Mouse (Mus musculus) MEL (cell line): ENCODE data around the gene Adamtsl2.

Source experiments
- EP300 ChIP-seq, 2 experiments: IDR thresholded peaks; 2 replicates each; pipeline ENCODE4 v1.6.1; 2011; ENCODE audit warnings: improper control_type of control experiment in 2 of 2, low read length in 2 of 2, low read depth in 1 of 2, mild to moderate bottlenecking in 1 of 2
- MYC ChIP-seq: IDR thresholded peaks from 2 replicates; pipeline ENCODE4 v1.6.1; 2011; ENCODE audit warnings: low read depth, mild to moderate bottlenecking, low read length, improper control_type of control experiment, moderate library complexity
- POLR2AphosphoS5 ChIP-seq: IDR thresholded peaks from 2 replicates; pipeline ENCODE4 v1.6.1; 2012; ENCODE audit warnings: low read depth, borderline replicate concordance, mild to moderate bottlenecking, inconsistent platforms, low read length, moderate library complexity, mixed read lengths
- ZNF384 ChIP-seq: IDR thresholded peaks from 2 replicates; pipeline ENCODE4 v1.6.1; 2012; ENCODE audit warnings: low read depth, mild to moderate bottlenecking, inconsistent platforms, low read length, improper control_type of control experiment

DNA sequence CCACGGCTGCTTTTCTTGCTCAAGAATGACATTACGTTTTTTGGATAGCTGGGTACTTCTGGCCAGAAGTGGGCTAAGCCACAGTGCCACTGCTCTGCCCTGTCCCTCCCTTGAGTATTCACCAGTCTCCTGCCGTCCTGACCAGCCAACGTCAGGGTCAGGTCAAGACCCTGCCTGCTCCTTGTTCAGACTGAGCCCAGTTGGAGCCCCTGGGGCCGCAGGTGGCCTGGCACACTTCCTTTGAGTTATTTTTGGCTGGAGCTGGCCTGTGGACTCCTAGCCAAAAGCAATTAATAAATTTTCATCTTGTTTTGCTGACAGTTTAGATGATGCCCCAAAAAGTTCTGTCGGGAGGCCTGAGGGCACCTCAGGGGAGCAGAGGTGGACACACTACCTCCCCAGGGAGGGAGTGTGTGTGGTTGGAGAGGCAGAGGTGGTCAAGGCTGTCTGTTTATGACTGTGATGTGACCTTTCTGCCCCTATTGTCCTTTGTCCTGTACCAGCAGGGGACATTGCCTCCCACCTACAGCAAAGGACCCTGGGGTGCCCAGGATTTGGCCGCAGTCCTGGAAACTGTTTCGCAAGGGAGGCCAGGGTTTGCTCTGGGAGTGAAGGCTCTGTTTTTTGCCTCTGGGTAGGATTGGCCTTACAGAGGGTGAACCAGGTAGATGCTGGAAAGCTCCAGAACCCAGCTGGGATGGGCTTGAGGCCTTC is 36.9 kb upstream of the Adamtsl2 start:
- TF ChIP-seq ZNF384 = no peak
- no peak for TF ChIP-seq MYC
- TF ChIP-seq EP300 (IDR thresholded peaks at IDR 0.05; ENCODE audit: low read depth in 1 of 2, low read length in 2 of 2) = no peak
- TF ChIP-seq POLR2AphosphoS5 = no peak
